In genomic region chr6:121126202-121126601, GRCm38 (mm10) we compare ENCODE assay signal across 26 mouse cellular contexts. TPM values are rescaled to one million over a fixed set of nuclear protein-coding genes. Genes with fewer than 3 reads are reported as not detected.
DNase-seq lines count a peak whose midpoint lies in the region; ATAC-seq and TF ChIP-seq lines count a peak whose summit lies in the region.
"Had no signal": no experiment of that assay in that cellular context is flagged by ENCODE, and none has a peak within 500 bp of the region (broad histone marks: within the 10 kb centered on the region; RNA-seq: fewer than 3 reads in every experiment).

No protein-coding gene starts in this region.

- no peak for DNase-seq in layer of hippocampus, adult 2 months (ENCODE audit: low spot score in 2 of 2)
- DNase-seq in layer of hippocampus, postnatal 36 days = no peak
- DNase-seq in 416B (ENCODE audit: low read depth) (peak; percentile 36), MEL (ENCODE audit: low read depth, low spot score) (peak; percentile 28)
- no peak for DNase-seq in gastrocnemius, postnatal 4 days (ENCODE audit: low spot score in 2 of 2)
- DNase-seq in gastrocnemius, adult 18-20 months (ENCODE audit: low spot score) = no peak
- DNase-seq: adrenal gland, adult 8-10 months; adrenal gland, postnatal 14 days; adrenal gland, postnatal 36 days; cerebellum, adult 11-12 months; cerebellum, adult 2 months; cerebellum, adult 9-10 months; cerebellum, postnatal 10 days; cerebellum, postnatal 25 days; embryo, embryonic 11 days had no signal

- TF ChIP-seq RAD21 in MEL (IDR thresholded peaks at IDR 0.05; ENCODE audit: low read depth, low read length) = peak; percentile 20

- no peaks in the 10 kb centered on the region for H3K9me3 ChIP-seq in intestine, postnatal 0 days (ENCODE audit: control insufficient read depth)
- no peaks in the 10 kb centered on the region for H3K9me3 ChIP-seq in intestine, embryonic 15.5 days
- no peaks in the 10 kb centered on the region for H3K9me3 ChIP-seq in MEL (replicated peaks; ENCODE audit: insufficient read depth, low read length)
- H3K9me3 ChIP-seq: embryonic facial prominence, embryonic 13.5 days; embryonic facial prominence, embryonic 15.5 days; forebrain, embryonic 10.5 days; forebrain, embryonic 12.5 days; G1E had no signal

- 84% methylated on average over 5 of the region's 5 CpGs for WGBS in intestine, postnatal 0 days
- 86% methylated on average over 5 of the region's 5 CpGs for WGBS in intestine, embryonic 15.5 days

- H3K4me2 ChIP-seq in intestine, postnatal 0 days (replicated peaks; ENCODE audit: low read depth) = no peak overlapping the region
- no peak overlapping the region for H3K4me2 ChIP-seq in intestine, embryonic 15.5 days (replicated peaks)
- H3K4me2 ChIP-seq: embryonic facial prominence, embryonic 13.5 days; embryonic facial prominence, embryonic 15.5 days; forebrain, embryonic 12.5 days had no signal

- TF ChIP-seq POLR2A in MEL (IDR thresholded peaks at IDR 0.05; ENCODE audit: control insufficient read depth in 1 of 2, insufficient read depth in 1 of 2, low read depth in 1 of 2, low read length in 2 of 2, poor library complexity in 1 of 2) = no peak

- H3K79me2 ChIP-seq in MEL (ENCODE audit: control insufficient read depth, insufficient read depth, low read length, poor library complexity) = no peaks in the 10 kb centered on the region; the same call in 1 of the 2 replicates

- no peak for ATAC-seq in intestine, postnatal 0 days
- ATAC-seq in intestine, embryonic 15.5 days = no peak
- ATAC-seq: activated CD4-positive, CD25-positive, alpha-beta regulatory T cell, adult 4 months; forebrain, embryonic 14.5 days; forebrain, embryonic 16.5 days had no signal

- H3K4me3 ChIP-seq in intestine, postnatal 0 days (ENCODE audit: low read depth, low read length) = no peak overlapping the region
- no peak overlapping the region for H3K4me3 ChIP-seq in intestine, embryonic 15.5 days (replicated peaks)
- H3K4me3 ChIP-seq in layer of hippocampus, adult 2 months = no peak overlapping the region
- H3K4me3 ChIP-seq in MEL (ENCODE audit: control insufficient read depth in 1 of 2, insufficient read depth in 1 of 2, low read depth in 2 of 2, low read length in 2 of 2) = no peak overlapping the region
- H3K4me3 ChIP-seq: embryonic facial prominence, embryonic 13.5 days; embryonic facial prominence, embryonic 15.5 days; erythroblast, embryonic 14.5 days; forebrain, embryonic 10.5 days; forebrain, embryonic 12.5 days had no signal

- H3K36me3 ChIP-seq in intestine, postnatal 0 days (ENCODE audit: control insufficient read depth, insufficient read depth) = no peaks in the 10 kb centered on the region
- no peaks in the 10 kb centered on the region for H3K36me3 ChIP-seq in intestine, embryonic 15.5 days
- peaks cover 0 to 2% of the 10 kb centered on the region in 2 experiments; a peak in 1 of 4 replicates for H3K36me3 ChIP-seq in MEL (ENCODE audit: control insufficient read depth in 1 of 2, insufficient read depth in 2 of 2, low read length in 2 of 2)
- H3K36me3 ChIP-seq: embryonic facial prominence, embryonic 13.5 days; embryonic facial prominence, embryonic 15.5 days; forebrain, embryonic 10.5 days; forebrain, embryonic 12.5 days; G1E had no signal

- H3K9ac ChIP-seq in intestine, postnatal 0 days (ENCODE audit: low read depth, low read length) = no peak overlapping the region
- H3K9ac ChIP-seq in intestine, embryonic 15.5 days = no peak overlapping the region
- no peak overlapping the region for H3K9ac ChIP-seq in MEL (ENCODE audit: control insufficient read depth, low read depth, low read length, poor library complexity, severe bottlenecking)
- H3K9ac ChIP-seq: embryonic facial prominence, embryonic 13.5 days; embryonic facial prominence, embryonic 15.5 days; forebrain, embryonic 12.5 days had no signal

- no peak for TF ChIP-seq EP300 in MEL (IDR thresholded peaks at IDR 0.05; ENCODE audit: low read depth in 1 of 2, low read length in 2 of 2)

- peaks cover 10% of the 10 kb centered on the region for H3K27me3 ChIP-seq in intestine, postnatal 0 days (replicated peaks; ENCODE audit: control insufficient read depth, insufficient read depth, low read length)
- H3K27me3 ChIP-seq in intestine, embryonic 15.5 days (replicated peaks) = peaks cover 12% of the 10 kb centered on the region
- no peaks in the 10 kb centered on the region for H3K27me3 ChIP-seq in MEL (ENCODE audit: control insufficient read depth in 1 of 2, insufficient read depth in 2 of 2, low read length in 2 of 2)

- no peak overlapping the region for H3K27ac ChIP-seq in intestine, postnatal 0 days (ENCODE audit: low read depth, low read length)
- H3K27ac ChIP-seq in intestine, embryonic 15.5 days = no peak overlapping the region
- H3K27ac ChIP-seq in layer of hippocampus, adult 2 months = no peak overlapping the region
- no peak overlapping the region for H3K27ac ChIP-seq in MEL (ENCODE audit: control insufficient read depth, low read depth, low read length)
- H3K27ac ChIP-seq: embryonic facial prominence, embryonic 13.5 days; embryonic facial prominence, embryonic 15.5 days; forebrain, embryonic 10.5 days; forebrain, embryonic 12.5 days had no signal

- TF ChIP-seq CTCF in intestine, postnatal 0 days (IDR thresholded peaks at IDR 0.05; ENCODE audit: low read depth) = peak; percentile 20; the same call in 1 of the 2 replicates
- 0 out of 2 replicates have a peak, but pooled peaks have one; percentile 14 for TF ChIP-seq CTCF in layer of hippocampus, adult 2 months (conservative IDR thresholded peaks at IDR 0.05)
- TF ChIP-seq CTCF in MEL (IDR thresholded peaks at IDR 0.05 in 2 of 3, conservative IDR thresholded peaks at IDR 0.05 in 1 of 3; ENCODE audit: control insufficient read depth in 1 of 3, insufficient read depth in 1 of 3, low read depth in 2 of 3, low read length in 3 of 3, poor library complexity in 1 of 3, severe bottlenecking in 1 of 3) = peak in 1 of 3 experiments; percentile 54; a peak in 3 of 6 replicates

- no peaks in the 10 kb centered on the region for H3K4me1 ChIP-seq in intestine, postnatal 0 days (replicated peaks; ENCODE audit: control insufficient read depth, insufficient read depth, low read length)
- peaks cover 10% of the 10 kb centered on the region for H3K4me1 ChIP-seq in intestine, embryonic 15.5 days (replicated peaks)
- peaks cover 0 to 6% of the 10 kb centered on the region in 2 experiments; a peak in 2 of 4 replicates for H3K4me1 ChIP-seq in MEL (ENCODE audit: control insufficient read depth in 1 of 2, insufficient read depth in 2 of 2, low read length in 2 of 2)

TF ChIP-seq in MEL, 35 proteins besides CTCF, POLR2A, EP300 and RAD21:
- no peak for TF ChIP-seq ETS1 (IDR thresholded peaks at IDR 0.05; ENCODE audit: low read depth, low read length)
- peak; percentile 63 for TF ChIP-seq SMC3 (IDR thresholded peaks at IDR 0.05; ENCODE audit: low read depth, low read length)
- peak; percentile 38 for TF ChIP-seq ZC3H11A (IDR thresholded peaks at IDR 0.05; ENCODE audit: low read depth, low read length)

RNA-seq across cellular contexts. Expression of gene Mical3, which starts 4.6 kb away (rescaled TPM):
- 3.6 and 4.5 TPM in 2 replicates for polyA plus RNA-seq in intestine, postnatal 0 days (2015; fragmentation: Nextera tagmentation; extraction: Ambion mirVana)
- 6.7 and 7.7 TPM in 2 replicates for polyA plus RNA-seq in intestine, embryonic 15.5 days (2015; fragmentation: Nextera tagmentation; extraction: Ambion mirVana)
- 10 to 100 TPM; 89.5 to 94.6 TPM for total RNA-seq in layer of hippocampus, adult 2 months (2021)
- 100 to 1,000 TPM in 1 of 2 experiments, 10 to 100 TPM in 1; 88.3 to 103 TPM for total RNA-seq in layer of hippocampus, postnatal 36 days (2021)
- total RNA-seq in MEL (2012; rRNA removed) = 19.8 and 24.7 TPM in 2 replicates
- 100 to 1,000 TPM in 1 of 2 experiments, 10 to 100 TPM in 1; 31.4 to 125 TPM for polyA plus RNA-seq in MEL (2012; ENCODE audit: insufficient read depth in 1 of 2, insufficient read length in 2 of 2, low read depth in 1 of 2, low replicate concordance in 2 of 2, missing spikeins in 1 of 2)
- 100 to 1,000 TPM in 1 of 2 experiments, 10 to 100 TPM in 1; 99.9 to 103 TPM for total RNA-seq in gastrocnemius, postnatal 4 days (2021)
- total RNA-seq in gastrocnemius, adult 18-20 months (2021) = 10 to 100 TPM; 46.0 to 59.0 TPM

RNA-seq across cellular contexts. Expression of gene Pex26, which starts 57.3 kb away (rescaled TPM):
- 6.3 and 7.2 TPM in 2 replicates for polyA plus RNA-seq in intestine, postnatal 0 days (2015; fragmentation: Nextera tagmentation; extraction: Ambion mirVana)
- polyA plus RNA-seq in intestine, embryonic 15.5 days (2015; fragmentation: Nextera tagmentation; extraction: Ambion mirVana) = 13.6 and 13.7 TPM in 2 replicates
- 10 to 100 TPM in 1 of 2 experiments, 1 to 10 TPM in 1; 9.7 to 11.5 TPM for total RNA-seq in layer of hippocampus, adult 2 months (2021)
- total RNA-seq in layer of hippocampus, postnatal 36 days (2021) = 10 to 100 TPM; 11.6 to 11.9 TPM
- total RNA-seq in MEL (2012; rRNA removed) = 5.7 and 6.9 TPM in 2 replicates
- 1 to 10 TPM in 1 of 2 experiments, not detected in 1; 9.9 TPM for polyA plus RNA-seq in MEL (2012; ENCODE audit: insufficient read depth in 1 of 2, insufficient read length in 2 of 2, low read depth in 1 of 2, low replicate concordance in 2 of 2, missing spikeins in 1 of 2)
- total RNA-seq in gastrocnemius, postnatal 4 days (2021) = 1 to 10 TPM; 5.8 to 6.1 TPM
- 1 to 10 TPM; 2.9 TPM for total RNA-seq in gastrocnemius, adult 18-20 months (2021)

Comparison
In these comparisons a context has a peak if more than half of its experiments do, and no peak if none do; other contexts are left out.
1. DNase-seq: peak in 416B (single experiment) and MEL (single experiment); none in layer of hippocampus, adult 2 months (0 of 2), layer of hippocampus, postnatal 36 days (0 of 2), gastrocnemius, postnatal 4 days (0 of 2) and gastrocnemius, adult 18-20 months (single experiment).